15 mouse cellular contexts compared by ENCODE assay signal in the genomic region with DNA sequence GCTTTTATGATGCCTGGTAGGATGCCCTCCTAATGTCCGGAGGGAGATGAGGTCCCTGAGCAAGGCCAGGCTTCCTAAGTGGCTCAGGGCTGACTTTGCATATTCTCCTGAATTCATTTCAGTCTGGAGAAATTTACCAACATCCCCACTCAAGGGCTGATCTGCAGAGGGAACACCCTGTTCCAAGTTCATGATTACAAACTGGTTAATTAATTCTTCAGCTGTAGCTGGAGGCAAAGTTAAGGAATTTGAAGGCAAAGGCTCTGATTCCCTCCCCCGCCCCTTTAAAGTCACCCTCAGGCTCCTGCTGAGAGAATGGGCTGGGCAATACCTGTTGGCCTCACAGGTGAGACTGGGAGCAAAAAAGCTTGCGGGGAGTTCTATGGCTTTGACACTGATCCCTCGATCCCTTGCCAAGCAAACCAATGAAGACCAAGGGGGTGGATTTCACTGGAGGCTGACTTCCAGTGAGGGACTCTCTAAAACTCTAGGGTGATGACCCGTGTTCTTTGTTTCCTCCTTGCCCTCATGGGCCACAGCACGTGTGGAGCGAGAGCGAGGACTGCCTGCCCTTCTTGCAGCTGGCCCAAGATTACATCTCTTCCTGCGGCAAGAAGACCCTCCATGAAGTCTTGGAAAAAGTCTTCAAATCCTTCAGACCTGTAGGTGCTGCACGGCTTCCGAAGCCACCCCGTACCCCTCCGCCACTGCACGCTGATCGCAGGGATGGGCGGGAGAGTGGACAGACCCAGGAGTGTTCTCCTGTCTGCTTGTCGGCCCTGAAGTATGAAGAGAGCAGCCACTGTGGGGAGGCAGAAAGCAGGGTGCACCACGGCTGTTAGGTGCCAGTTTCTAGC.
"Had no signal": no experiment of that assay in that cellular context is flagged by ENCODE, and none has a peak within 500 bp of the region (broad histone marks: within the 10 kb centered on the region; RNA-seq: fewer than 3 reads in every experiment).

No protein-coding gene starts in this region.

- H3K4me3 ChIP-seq: intestine, embryonic 15.5 days; limb, embryonic 13.5 days; megakaryocyte, embryonic 14.5 days; midbrain, embryonic 12.5 days; stomach, embryonic 15.5 days had no signal

- H3K9ac ChIP-seq: intestine, embryonic 15.5 days; limb, embryonic 13.5 days; liver, embryonic 14.5 days; midbrain, embryonic 12.5 days; stomach, embryonic 15.5 days had no signal

- H3K4me1 ChIP-seq: intestine, embryonic 15.5 days; limb, embryonic 13.5 days; midbrain, embryonic 12.5 days; stomach, embryonic 15.5 days had no signal

- DNase-seq: layer of hippocampus, adult 9-11 months; layer of hippocampus, postnatal 36 days; left cerebral cortex, postnatal 4 days; lung, adult 18-20 months; right cerebral cortex, postnatal 14 days; thymus, adult 2 months; thymus, postnatal 25 days had no signal

- ATAC-seq: hindbrain, postnatal 0 days; intestine, embryonic 15.5 days had no signal

- H3K9me3 ChIP-seq: intestine, embryonic 15.5 days; limb, embryonic 13.5 days; megakaryocyte, embryonic 14.5 days; midbrain, embryonic 12.5 days; stomach, embryonic 15.5 days had no signal

- H3K36me3 ChIP-seq: intestine, embryonic 15.5 days; stomach, embryonic 15.5 days had no signal

- H3K27me3 ChIP-seq: intestine, embryonic 15.5 days had no signal

- H3K27ac ChIP-seq: hindbrain, postnatal 0 days; intestine, embryonic 15.5 days; limb, embryonic 13.5 days; liver, embryonic 14.5 days; macrophage; midbrain, embryonic 12.5 days; stomach, embryonic 15.5 days had no signal

- H3K4me2 ChIP-seq: intestine, embryonic 15.5 days; limb, embryonic 13.5 days; midbrain, embryonic 12.5 days; stomach, embryonic 15.5 days had no signal
